Mouse (Mus musculus) cerebellum, postnatal 4 days (tissue): ENCODE results near the gene Nxn.

Experiments used
- DNase-seq, 2 experiments: peaks; one replicate each; pipeline ENCODE4 v3.0.0; 2022; ENCODE audit warnings: low spot score in 2 of 2, mixed read lengths in 1 of 2

Nxn gene

DNA sequence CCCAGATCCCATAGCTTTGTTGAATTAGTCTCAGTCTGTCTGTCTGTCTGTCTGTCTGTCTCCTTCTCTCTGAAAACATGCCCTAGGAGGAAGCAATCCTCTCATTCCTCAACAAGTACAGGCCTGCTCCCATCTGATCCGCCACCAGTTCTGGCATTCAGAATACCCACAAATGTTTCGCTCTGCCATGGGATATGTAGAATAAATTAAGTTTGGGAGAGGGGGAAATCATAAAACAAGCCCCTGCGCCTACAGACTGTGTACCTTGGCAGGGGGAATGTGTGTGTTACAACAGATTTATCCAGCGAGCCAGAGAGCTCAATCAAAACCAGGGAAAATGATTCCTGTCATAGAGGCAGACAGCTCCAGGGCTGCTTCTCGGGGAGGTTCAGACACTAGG is 98.1 kb downstream of the Nxn start:
- DNase-seq = no peak

DNA sequence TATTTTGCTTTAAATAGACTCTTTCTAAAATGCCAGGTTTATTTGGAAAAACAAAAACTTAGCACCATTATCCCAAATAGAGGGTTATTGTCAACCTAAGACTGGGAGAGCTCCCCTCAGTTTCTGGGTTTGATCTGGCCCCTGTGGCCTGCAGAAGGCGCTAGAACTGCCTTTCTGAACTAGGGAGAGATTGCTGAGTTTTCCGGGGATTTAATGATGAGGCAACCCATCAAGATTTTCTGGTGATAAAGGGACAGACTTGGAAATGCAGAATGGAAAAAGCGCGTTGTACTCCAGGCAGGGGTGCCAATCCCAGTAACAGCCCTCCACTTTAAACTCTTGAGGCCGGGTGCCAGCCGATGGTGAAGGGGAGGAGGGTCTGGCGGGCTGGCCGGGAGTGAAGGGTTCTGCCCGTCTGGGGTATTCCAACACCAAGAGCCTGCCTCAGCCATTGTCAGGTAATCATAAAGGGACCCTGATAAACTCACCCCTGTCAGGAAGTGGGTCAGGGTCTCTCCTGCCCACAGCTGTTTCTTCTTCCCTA is 100.4 kb downstream of the Nxn start:
- no peak for DNase-seq

DNA sequence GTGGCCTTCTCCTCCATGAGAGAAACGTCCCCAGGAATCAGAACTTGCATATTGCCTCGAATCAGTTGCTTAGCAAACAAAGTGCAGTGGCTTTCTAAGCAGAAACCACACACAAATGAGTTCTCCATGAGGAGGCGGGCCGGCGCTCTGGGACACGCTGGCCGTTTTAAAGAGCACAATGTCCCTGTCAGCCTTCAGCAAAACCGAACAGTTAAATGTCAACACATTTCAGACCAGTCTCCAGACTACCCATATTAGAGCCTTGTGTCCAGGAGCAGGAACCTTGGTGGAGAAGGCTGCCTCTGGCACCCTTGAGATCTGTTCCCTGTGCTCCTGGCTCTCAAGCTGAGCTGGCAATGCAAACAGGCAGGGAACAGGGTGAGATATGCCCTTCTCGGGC is 101.7 kb downstream of the Nxn start:
- no peak for DNase-seq

DNA sequence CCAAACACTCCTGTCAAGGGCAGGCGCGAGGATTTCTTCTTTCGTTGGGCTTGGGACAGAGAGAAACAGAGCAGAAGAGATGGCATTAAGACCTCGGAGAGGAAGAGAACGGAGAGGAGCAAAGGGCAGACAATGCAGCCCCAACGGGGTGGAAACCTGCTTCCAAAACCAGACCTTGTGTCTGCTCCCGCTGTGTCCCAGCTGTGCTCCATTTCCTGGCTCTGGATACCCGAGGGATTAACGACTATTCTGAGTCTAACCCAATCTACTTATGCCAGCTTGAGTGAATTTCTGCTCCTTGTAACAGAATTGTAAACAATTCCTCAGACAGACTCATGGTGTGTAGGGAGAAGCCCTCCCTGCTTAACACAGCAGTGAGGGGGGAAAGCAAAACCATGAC is 104.1 kb downstream of the Nxn start:
- no peak for DNase-seq

DNA sequence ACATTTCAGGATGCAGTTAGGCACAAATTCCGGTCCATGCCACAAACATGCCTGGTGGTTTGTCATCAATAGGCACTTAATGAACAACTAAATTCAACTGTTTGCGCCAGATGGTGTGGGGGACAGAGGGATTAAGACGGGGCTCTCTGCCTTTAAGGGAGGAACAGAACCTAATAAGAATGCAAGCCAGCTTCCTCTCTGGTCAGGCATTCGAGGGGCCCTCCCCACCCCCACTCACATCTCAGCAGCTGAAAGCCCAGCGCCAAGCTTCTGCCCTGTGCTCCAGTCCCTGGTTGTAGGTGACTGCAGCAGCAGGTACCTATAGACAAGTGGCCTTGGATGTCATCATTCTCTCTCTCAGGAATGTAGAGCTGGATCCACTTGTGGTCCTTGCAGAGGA is 104.9 kb downstream of the Nxn start:
- DNase-seq = no peak

DNA sequence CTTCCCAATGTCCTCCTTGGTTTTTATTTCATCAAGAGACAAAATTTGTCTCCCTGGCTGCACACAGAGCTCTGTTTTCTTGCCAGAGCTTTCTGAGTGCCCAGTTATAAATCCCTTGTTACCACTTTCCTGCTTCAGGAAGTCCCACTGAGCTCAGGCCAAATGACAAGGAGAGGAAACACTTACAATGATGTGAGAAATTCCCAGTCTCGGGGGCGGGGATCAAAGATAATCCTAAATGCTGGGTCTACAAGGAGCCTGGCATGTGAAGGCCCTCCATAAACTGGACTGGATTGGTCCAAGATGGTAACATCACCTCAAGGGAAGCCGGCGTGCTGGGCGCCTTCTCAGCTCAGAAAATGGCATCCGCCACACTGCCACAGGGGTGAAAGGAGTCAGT is 106.1 kb downstream of the Nxn start:
- DNase-seq = no peak

DNA sequence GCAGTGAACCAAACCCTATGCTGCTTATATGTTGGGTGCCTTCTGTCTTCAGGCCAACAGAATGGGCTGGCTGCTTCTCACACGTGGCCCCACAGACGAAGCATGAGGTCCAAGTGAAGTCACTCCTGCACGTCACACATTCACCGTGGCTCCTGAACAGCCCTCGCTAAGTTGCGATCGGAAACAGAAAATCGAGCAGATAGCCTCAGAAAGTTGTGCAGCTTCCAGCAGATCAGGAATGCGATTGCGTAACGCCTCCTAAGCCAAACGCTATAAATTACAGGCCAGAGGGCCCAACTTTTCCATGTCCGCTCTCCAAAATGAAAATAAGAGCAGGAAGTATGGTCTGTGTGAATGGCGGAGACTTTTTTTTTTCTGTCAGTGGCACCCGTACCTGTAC is 106.5 kb downstream of the Nxn start:
- no peak for DNase-seq

DNA sequence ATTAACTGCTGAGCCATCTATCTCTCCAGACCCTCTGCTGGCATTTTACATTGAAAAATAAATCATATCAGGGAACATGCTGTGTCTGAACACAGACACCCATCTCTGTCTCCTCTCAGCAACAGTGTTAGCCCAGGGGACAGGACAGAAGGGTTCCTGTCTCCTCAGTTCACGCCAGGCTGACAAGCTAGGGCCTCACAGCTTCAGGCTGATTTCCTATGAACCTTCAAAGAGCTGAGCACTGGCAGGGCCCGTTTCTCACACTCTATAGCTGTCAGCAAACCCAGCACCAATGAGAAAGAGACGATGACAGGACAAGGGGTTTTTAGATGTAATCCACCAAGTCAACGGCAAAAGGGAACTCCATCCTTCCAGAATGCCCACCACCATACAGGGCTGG is 107.0 kb downstream of the Nxn start:
- DNase-seq = no peak

DNA sequence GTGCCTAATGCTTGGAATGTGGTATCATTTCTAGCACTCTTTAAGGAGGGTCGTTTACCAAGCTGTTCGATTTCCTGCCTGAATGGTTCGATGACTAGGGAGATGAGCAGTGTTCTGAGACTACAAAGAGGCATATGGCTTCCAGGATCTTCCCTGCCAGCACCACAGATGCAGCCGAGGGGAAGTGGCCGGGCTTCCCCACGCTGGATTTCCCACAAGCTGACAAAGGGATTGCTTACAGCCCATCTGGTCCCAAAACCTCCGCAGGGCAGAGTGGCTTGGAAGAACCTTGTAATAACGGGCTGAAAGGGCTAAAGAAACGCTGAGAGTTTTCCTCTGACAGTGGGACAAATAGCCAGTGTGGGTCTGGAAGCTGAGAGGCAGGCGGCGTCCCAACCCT is 108.6 kb downstream of the Nxn start:
- DNase-seq = peak in 1 of 2 experiments; percentile 78

DNA sequence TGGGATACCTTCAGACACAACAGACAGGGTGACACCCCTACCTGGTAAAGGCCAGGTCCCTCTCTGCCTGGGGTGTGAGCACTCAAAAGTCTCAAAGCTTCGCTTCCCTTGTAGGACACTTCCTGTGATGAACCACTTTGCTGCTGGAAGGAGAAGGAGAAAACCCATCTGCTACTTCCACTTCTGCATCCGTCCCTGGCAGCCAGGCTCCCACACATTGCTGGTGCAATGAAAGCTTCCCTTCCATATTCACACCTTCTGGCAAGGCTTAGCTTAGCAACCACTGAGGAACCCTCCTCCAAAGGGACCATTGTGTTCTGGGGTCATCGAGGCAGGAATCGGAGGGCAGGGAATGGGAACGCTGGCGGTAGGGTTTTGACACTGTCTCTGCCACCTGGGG is 110.3 kb downstream of the Nxn start:
- no peak for DNase-seq

DNA sequence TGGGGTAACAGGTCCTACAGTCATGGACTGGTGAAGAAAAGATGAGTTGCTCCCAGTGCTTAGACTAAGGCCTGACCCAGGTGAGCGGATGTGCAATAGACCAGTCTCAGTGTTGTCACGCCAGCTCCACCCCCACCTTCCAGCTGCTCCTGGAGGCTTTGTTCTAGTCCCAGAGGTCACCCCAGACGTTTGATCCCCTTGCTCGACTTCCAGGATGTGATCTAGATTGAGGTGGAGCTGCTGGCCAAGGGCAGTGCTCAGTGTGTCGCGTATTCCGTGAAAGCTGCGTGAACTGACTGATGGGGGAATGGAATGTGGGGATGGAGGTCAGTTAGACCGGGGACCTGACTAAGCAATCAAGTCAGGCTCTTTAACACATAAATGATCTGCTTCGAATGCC is 111.6 kb downstream of the Nxn start:
- DNase-seq = no peak

DNA sequence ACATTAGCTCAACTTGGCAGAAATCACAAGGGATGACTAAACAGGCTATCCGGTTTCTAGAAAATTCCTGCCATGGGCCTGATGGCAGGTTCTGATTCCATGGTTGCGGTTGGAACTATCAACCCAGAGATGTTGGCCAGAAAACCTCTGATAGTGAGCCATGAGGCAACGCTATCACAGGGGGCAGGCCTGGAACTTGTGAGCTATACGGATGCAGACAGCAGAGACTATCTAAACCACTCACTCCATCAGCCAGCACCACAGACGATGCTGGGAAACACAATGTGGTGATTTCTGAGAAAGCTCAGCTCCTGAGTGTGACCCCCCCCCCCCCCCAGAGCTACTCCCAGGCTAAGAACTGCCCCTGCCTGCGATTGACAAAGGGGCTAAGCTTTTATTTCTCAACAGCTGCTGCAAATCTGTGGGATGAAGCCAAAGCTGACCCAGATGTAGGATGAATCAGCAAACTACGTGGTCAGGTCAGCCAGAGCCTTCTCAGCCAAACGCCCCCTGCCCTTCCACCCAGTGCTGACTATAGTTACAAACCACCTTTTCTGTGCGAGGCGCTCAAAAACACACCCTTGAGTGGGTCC is 112.3 kb downstream of the Nxn start:
- no peak for DNase-seq

DNA sequence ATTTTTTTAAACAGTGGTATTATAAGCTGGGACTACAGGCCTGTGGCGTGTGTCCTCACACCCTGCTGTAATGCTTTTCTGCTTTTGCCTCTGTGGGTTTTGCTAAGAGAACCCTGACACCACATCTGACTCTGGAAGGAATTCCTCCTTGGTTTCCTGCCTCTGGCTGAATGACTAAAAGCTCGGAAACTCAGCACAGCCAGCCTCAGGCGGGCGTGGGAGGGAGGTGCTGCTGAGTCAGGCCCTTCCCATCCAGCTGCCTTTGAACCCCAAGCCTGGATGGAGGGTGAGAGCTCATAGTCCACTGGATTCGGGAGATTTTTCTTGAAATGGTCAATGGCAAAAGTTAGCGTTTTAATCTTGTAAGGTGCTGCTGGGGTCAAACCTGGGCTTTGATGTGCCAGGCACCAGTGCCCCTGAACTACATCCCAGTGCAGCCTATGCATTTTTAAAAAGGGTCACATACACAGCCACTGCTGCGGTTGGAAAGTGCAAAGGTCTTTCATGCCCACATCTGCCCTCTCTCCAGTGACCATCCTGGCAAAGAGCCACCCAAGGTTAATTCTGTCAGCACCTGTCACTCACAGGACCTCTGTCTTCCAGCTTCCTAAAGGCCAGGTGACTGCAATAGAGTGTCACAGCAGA is 113.4 kb downstream of the Nxn start:
- DNase-seq = no peak

DNA sequence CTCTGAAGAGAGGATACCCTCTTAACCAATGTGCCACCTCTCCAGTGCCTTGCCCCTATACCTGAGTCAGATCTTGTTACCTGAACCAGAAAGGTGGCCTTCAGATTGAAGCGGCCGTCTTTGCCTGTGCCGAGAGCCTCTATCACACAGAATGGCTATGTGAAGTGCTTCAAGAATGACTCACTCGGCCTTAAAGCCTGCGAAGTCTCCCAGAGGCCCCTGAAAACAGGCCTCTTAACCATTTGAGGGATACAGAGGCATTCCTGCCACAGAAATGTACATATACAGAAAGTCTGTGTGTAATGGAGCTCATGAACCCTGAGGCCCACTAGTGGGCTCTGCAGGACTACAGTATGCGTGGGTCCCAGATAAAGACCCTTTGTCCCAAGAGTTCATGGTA is 115.1 kb downstream of the Nxn start:
- DNase-seq = no peak

DNA sequence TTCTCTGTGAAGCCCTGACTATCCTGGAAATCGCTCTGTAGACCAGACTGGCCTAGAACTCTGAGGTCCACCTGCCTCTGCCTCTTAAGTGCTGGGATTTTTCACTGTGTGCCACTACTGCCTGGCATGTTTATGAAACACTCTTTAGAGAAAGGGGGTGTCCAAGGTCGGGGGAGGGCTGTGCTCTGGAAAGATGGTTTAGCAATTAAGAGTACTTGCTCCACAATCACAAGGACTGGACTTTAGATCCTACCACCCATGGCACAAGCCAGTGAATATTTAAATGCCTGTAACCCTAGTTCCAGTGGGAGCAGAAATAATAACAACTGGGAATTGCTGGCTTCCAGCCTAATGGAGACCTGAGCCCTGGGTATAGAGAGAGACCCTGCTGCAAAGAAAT is 119.0 kb downstream of the Nxn start:
- DNase-seq = no peak

DNA sequence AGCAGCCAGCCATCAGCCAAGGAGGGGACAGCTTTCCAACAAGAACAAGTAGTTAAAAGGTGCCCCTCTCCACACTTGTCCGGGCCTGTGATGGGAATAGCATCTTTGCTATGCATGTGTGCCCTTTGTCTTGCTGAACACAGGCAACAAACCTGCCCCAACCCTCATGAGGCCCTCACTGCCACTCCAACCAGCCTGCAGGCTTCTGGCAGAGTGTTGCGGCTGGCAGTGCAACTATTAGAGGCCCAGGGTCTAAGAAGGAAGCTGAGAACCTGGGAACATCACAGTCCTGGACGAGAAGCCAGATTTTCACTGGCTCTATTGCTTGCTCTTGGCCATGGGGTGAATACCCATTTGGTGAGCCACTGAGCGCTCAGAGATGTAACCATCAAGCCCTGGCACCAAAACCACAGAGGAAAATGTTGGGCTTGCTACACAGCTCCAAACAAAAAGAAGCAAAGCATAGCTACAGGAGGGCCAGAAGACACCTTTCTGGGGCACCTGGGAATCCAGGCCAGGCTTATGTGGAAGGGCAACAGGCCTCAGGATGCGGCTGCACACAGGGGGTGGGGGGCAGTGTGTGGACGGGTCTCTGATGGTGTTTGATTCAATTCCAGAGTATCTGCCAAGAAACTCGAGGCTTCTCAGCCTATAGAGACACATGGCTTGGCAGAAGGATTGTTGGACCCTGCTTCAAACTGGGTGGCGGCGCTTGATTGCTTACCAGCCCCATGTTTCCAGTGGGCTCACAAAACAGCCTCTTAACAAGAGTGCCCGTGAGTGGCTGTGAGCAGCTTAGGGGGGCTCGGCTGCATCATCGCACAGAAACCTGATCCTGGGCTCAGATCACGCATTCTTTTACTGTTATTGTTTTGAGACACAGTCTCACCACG is 119.7 kb downstream of the Nxn start:
- DNase-seq = no peak

DNA sequence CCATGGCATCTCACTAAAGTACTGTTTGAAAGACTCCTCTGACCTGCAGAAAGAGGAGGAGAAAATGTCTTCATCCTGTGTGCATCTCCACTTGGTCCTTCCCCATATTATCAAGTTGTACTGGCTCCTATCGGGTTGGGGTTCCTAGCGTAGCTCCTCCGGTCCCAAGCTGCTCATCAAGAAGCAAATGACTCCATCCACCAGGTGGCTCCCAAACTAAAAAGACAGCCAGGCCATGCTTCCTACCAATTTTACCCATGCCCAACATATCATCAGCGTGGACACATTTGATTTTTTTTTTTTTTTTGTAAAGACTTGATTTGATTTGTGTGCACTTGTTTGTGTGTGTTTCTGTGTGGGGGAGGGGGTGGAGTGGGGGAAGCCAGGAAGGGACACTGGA is 126.5 kb downstream of the Nxn start:
- DNase-seq = no peak

DNA sequence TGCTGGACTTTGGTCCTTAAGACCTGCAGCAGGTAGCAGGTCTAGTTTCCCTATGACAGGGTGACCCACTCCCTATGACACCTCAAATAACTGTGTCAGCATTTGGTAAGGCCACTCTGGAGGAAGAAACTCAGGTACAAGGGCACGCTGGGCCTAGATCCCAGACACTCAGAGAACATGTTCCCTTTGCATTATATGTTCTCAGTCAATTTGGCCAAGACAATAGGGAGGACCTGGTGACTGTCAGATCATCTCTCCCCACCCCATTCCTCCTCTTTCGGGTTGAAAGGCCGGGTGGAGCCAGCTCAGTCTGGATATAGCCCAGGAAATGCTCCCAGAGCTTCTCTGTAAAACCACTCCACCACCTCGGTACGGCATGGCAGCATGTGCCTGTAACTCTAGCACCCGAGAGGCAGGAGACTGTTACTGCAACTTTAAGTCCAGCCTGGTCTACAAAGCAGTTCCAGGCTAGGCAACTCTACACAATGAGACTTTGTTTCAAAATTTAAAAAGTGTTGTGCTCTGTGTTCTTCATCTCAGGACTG is 130.3 kb downstream of the Nxn start:
- DNase-seq = no peak

DNA sequence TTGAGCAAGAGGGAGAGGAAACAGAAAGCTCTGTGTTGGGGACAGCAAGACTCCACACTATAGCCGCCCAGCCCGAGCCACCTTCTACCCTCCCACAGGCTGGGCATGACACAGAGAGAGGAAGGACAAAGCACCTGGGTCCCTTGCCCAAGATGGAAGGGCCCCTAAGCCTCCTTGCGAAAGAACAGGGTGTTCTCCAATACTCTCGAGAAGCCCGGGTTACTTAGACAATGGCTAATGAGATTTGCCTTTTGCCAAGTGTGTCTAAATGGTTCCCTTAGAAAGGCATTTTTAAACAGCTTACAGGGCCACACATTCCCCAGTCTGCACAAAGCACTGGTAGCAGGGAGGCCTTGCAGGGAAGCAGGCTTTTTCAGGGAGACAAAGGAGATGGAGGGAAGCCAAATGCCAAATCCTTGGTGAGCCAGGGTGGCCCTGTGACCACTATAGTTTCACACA is 130.9 kb downstream of the Nxn start:
- no peak for DNase-seq

DNA sequence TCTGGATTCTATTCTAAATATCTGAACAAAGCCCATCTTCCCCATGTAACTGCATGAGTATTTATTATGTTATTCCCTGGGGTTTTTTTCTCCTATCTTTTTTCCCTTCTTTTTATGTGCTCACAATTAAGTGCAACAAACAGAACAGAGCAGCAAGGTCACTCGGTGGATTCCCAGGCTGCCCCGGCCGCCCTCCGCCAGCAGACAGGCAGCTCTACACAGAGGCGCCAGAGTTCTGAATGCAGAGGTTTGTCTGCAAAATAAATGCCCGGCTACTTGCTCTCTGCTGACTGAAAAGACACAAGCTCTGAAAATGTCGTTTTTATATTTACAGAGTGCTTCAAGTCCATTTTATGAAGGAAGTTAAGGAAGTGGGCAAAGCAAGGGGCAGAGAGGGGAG is 131.4 kb downstream of the Nxn start:
- DNase-seq = no peak

DNA sequence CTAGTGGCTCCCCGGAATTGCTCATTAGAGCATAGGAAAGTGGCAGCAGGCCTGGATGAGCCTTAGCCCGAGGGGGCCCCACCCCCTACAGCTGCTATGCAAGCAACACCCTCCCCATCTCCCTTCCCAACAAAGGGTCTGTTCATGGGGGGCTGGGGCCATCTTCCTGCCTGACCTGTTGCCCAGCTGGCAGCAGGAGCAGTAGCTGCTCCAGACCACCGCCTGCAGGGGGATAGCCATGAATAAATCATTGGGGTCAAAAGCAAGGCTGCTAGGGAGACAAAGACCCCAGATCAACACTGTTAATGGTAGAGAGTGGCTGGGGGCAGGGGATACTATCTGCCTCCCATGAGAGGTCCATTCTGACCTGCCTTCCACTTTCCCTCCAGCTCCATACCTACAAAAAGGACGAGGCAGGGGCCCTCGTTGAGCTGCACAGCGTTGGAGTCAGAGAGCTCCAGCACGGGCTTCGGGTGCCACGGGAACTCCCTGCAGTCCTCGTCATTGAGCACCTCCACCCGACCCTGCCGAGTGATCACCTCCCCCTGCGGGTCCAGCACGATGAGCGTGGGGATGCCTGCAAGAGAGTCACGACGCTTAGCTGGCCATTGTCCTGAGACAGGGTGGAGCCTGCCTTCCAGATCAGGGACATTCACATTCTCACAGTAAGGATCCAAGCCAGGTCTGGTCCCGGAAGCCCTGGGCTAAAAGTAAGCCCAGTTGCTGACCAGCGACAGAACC is 136.2 kb downstream of the Nxn start:
- DNase-seq = no peak

DNA sequence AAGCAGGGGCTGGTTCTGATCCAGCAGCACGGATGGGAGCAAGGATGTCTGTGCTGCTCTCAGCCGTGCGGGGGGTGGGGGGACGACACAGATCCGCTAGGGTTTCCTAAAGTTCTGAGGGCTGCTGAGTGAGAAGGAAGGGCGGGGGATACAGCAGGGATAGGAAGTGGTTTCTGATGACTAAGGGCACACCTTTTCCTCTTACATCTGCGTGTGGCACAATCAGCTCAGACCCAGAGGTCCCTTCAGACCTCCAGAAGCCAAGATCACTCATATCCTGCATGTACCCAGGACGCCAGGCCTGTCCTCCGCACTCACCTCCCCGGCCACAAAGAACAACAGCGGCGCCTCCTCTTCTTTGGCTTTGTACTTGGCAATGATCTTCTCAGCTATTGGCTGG is 137.7 kb downstream of the Nxn start:
- DNase-seq = no peak
